Mouse (Mus musculus) liver, postnatal 0 days (tissue): ENCODE results near the gene Supt3.

Experiments used
- CTCF ChIP-seq: sonication (generic); IDR thresholded peaks from 2 replicates; pipeline ENCODE4 v1.5.1; 2016; ENCODE audit warnings: antibody characterized with exemption, low read depth
- EP300 ChIP-seq: IDR thresholded peaks from 2 replicates; pipeline ENCODE4 v1.6.1; 2016; ENCODE audit warnings: antibody characterized with exemption, low read depth, mild to moderate bottlenecking

DNA sequence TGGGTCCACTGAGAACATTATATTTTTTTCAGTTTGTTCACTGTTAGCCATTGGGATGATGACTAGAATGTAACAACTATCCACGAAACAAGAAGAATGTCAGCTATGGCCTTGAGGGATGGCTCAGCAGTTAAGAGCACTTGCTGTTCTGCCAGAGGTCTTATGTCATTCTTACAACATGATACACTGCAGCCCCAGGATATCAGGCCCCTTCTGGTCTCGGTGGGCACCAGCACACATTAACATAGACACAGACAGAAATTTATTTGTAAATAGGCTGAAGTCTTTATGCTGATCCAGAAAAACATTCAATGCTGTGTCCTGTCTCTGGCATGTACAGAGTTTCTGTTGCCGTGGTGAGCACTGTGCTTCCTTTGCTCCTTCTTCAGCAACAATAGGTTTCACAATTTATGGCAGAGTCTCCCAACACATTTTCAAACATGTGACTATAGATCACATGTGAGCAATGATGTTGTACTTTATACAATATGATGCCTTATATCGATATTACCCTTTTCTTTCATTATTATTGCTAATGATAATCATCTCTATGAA is 166.7 kb downstream of the Supt3 start:
- TF ChIP-seq EP300 (no peak), CTCF (no peak)
